Mouse (Mus musculus) kidney, adult 2 months (tissue): ENCODE data around the gene Lclat1.

Experiments used
- CTCF ChIP-seq: fragments of 200-500 bp; conservative IDR thresholded peaks from 2 replicates; pipeline ENCODE4 v1.5.1; 2011; ENCODE audit warnings: low read depth, mild to moderate bottlenecking, control low read depth, low read length, moderate library complexity, mixed read lengths; ENCODE audit not compliant: insufficient read depth, insufficient read length
- POLR2A ChIP-seq: fragments of 200-500 bp; IDR thresholded peaks from one replicate; pipeline ENCODE4 v1.6.1; 2011; ENCODE audit warnings: low read depth, low read length, control low read depth

DNA sequence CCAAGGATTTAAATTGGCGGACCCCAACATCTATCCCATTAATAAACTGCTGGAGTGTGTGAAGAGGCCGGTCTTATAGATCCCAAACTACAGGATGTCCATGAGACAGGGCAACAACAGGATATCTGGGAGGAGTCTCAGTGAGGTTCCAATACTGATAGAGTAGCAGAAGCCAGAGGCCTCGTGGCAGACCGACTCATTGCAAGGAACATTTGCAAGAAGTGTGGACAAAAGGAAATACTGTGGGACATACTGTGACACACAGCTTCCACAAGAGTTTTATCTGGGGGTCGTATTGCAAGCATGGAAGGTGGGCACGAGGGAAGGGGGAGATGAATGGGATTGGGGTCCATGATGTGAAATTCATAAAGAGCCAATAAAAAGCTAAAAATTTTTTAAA, 86.4 kb downstream of the Lclat1 start:
- TF ChIP-seq POLR2A (no peak), CTCF (no peak)
